Mouse (Mus musculus) heart, embryonic 16.5 days (tissue): ENCODE measurements around the gene Sh3pxd2a. TPM values are rescaled to one million over a fixed set of nuclear protein-coding genes. Genes with fewer than 3 reads are reported as not detected.

ENCODE experiments used
- ATAC-seq: fragments of 200-750 bp; cut with Nextera tagmentation; replicated peaks from 2 replicates; pipeline ENCODE4 v1.8.0; 2017; ENCODE audit warnings: moderate number of reproducible peaks; ENCODE audit not compliant: insufficient read depth, low FRiP score; ENCODE audit errors: extremely low read depth
- H3K27ac ChIP-seq: fragments of 300-500 bp; sonication (generic); 2 replicates; pipeline ENCODE4 v1.5.1; 2014; ENCODE audit warnings: mild to moderate bottlenecking, low read length, control low read depth, moderate library complexity
- H3K27me3 ChIP-seq: fragments of 300-500 bp; sonication (generic); 2 replicates; pipeline ENCODE4 v1.6.1; 2014; ENCODE audit warnings: low read length, mixed read lengths; ENCODE audit not compliant: control insufficient read depth, insufficient read depth
- H3K36me3 ChIP-seq: fragments of 300-500 bp; sonication (generic); 2 replicates; pipeline ENCODE4 v1.6.1; 2014; ENCODE audit not compliant: control insufficient read depth, insufficient read depth
- H3K4me1 ChIP-seq: fragments of 300-500 bp; sonication (generic); 2 replicates; pipeline ENCODE4 v1.6.1; 2014; ENCODE audit warnings: low read length, mixed read lengths; ENCODE audit not compliant: control insufficient read depth, insufficient read depth
- H3K4me2 ChIP-seq: fragments of 300-500 bp; sonication (generic); 2 replicates; pipeline ENCODE4 v1.6.1; 2014; ENCODE audit warnings: low read depth, mild to moderate bottlenecking, control low read depth, low read length
- H3K4me3 ChIP-seq: fragments of 300-500 bp; sonication (generic); 2 replicates; pipeline ENCODE4 v1.5.1; 2014; ENCODE audit warnings: mild to moderate bottlenecking, control low read depth, low read length
- H3K9ac ChIP-seq: fragments of 300-500 bp; sonication (generic); 2 replicates; pipeline ENCODE4 v1.6.1; 2014; ENCODE audit warnings: low read length, control low read depth
- H3K9me3 ChIP-seq: fragments of 300-500 bp; sonication (generic); replicated peaks from 2 replicates; pipeline ENCODE4 v1.6.1; 2016; ENCODE audit warnings: low read length; ENCODE audit not compliant: control insufficient read depth
- WGBS: fragments of 180-500 bp; shearing (Covaris S2); extraction: QIAGEN DNeasy Blood & Tissue Kit; methylation state at CpG from one replicate; pipeline ENCODE4 v1.1.7; 2014; 5-methylcytosine and 5-hydroxymethylcytosine counted together
- polyA plus RNA-seq: library from polyadenylated mRNA; unstranded; fragments of >200 nt; fragmentation: Nextera tagmentation; extraction: Ambion mirVana; gene quantifications from 2 replicates; pipeline ENCODE4 v1.2.1, GENCODE M21; 2015

Gene Sh3pxd2a
- polyA plus RNA-seq, 1 experiment from 2014 or later: 4.5 TPM

DNA sequence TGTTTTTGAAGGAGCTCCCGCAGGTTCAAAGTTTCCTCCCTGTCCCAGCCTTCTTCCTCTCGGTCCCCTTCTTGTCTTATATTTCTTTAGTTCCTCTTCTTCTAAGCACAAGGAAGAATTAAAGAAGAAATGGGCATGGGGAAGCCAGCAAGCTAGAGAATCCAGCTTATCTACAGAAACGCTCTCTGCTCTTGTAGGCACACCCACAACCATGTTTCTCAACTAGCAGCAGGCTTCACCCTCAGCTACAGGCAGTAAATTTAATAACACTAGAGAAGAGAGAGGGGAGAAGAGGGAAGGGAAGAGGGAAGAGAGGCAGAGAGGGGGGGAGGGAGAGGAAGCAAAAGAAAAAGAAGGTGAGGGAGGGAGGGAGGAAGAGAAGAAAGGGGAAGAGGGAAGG, 44.0 kb upstream of the Sh3pxd2a start:
- peak overlapping the region; percentile 91 for H3K27ac ChIP-seq
- H3K9me3 ChIP-seq: no peaks in the 10 kb centered on the region
- H3K27me3 ChIP-seq: no peaks in the 10 kb centered on the region
- peaks cover 34% of the 10 kb centered on the region for H3K4me1 ChIP-seq
- H3K4me2 ChIP-seq: no peak overlapping the region; the same call in 1 of the 2 replicates
- H3K4me3 ChIP-seq: no peak overlapping the region
- peaks cover 5% of the 10 kb centered on the region; the same call in 1 of the 2 replicates for H3K36me3 ChIP-seq
- ATAC-seq: no peak
- 52% methylated on average over 3 of the region's 3 CpGs for WGBS
- H3K9ac ChIP-seq: peak overlapping the region; percentile 34

DNA sequence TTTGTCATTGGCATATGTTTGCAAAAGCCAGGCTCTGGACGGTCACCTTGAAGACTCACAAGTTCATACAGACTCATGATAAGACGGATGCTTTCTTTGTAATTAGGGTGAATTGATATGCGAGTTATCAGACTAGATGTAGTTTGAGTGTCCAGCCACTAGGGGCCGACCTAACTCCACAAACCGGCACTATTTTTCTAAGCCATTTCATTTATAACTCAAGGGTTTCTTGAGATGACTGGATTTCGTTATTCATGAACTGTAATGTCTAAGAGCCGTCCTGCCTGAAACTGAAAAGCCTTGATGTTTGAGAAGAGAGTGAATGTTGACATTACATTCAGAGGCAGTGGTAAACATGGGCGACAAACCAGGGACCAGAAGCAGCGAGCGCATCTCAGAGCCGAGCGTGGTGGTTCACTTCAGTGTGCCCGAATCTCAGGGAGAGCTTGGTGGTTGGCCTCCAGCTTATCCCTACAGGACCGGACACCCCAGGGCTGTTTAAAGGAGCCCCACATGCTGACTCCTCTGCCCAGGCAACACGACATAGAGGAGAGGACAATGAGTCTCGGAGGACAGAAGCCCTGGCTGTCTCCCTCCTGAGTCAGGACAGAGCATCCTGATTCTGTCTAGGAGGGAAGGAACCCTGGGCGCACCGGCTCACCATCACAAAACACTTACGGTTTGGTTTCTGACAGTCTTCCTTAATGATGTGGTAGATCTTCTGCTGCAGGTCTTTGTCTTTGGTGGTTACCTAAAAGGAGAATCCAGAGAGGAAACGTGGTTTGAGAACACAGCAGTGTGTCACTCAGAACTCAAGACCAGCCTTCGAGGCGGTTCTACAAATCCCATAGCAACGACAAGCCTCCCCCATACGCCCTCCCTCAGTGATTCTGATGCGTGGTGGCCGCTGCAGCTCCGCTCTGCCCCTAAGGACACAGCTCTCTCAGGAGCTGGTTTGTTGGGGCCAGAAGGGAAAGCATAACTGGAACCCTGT, 43.2 kb upstream of the Sh3pxd2a start:
- WGBS: 53% methylated on average over 27 of the region's 27 CpGs
- Histone ChIP-seq H3K4me3 (no peak overlapping the region), H3K36me3 (peaks cover 5% of the 10 kb centered on the region; the same call in 1 of the 2 replicates), H3K27me3 (no peaks in the 10 kb centered on the region), H3K27ac (peak overlapping the region; percentile 91), H3K4me1 (peaks cover 30% of the 10 kb centered on the region), H3K9ac (peak overlapping the region; percentile 34), H3K4me2 (peak overlapping the region; percentile 21), H3K9me3 (no peaks in the 10 kb centered on the region)
- no peak for ATAC-seq

DNA sequence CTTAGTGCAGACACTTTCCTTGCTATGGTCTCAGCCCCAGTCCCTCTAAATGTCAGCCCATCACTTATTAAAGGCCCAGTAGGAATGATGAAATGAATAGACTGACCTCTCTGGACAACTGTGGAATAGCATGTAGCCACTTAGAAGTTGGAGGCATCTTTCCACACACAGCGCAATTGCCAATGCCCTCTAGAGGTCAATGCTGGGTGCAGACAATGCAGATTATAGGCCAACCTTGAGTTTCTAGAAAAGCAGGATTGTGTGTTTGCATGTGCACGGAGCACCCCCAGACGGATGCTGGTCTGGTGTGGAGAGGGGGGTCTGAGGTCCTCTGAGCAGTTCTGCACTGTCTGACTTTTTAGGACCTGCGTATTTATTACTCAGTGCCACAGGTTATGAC, 39.4 kb upstream of the Sh3pxd2a start:
- H3K36me3 ChIP-seq: peaks cover 3% of the 10 kb centered on the region; the same call in 1 of the 2 replicates
- no peak for ATAC-seq

DNA sequence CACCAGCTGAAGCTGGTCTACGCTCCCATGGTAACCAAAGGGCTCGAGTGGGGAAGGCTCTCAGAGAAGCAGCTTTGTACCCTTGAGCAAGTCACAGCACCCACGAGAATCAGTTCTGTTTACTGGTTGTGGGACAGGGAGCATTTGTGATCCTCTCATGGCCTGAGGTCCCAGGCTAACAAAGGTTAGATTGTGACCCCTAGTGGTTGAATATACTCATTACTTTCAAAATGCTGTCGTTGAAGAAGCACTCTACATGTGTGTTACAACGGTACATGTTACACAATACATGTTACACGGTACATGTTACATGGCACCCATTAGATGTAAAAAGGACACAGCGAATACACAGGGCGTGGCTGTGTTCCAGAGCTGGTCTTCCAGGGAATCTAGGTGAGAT, 38.4 kb upstream of the Sh3pxd2a start:
- peaks cover 12% of the 10 kb centered on the region for H3K4me1 ChIP-seq
- 76% methylated on average over 8 of the region's 8 CpGs for WGBS
- no peaks in the 10 kb centered on the region for H3K27me3 ChIP-seq
- H3K9ac ChIP-seq: no peak overlapping the region
- no peak overlapping the region for H3K4me3 ChIP-seq
- no peak for ATAC-seq
- H3K36me3 ChIP-seq: peaks cover 3% of the 10 kb centered on the region; the same call in 1 of the 2 replicates
- H3K27ac ChIP-seq: no peak overlapping the region
- no peaks in the 10 kb centered on the region for H3K9me3 ChIP-seq
- H3K4me2 ChIP-seq: no peak overlapping the region

More for the DNA sequence above, 39.4 kb upstream of the Sh3pxd2a start:
- Histone ChIP-seq H3K27me3 (no peaks in the 10 kb centered on the region), H3K9ac (no peak overlapping the region), H3K4me1 (peaks cover 23% of the 10 kb centered on the region), H3K4me3 (no peak overlapping the region), H3K27ac (no peak overlapping the region), H3K4me2 (no peak overlapping the region), H3K9me3 (no peaks in the 10 kb centered on the region)
- 67% methylated on average over 4 of the region's 4 CpGs for WGBS

DNA sequence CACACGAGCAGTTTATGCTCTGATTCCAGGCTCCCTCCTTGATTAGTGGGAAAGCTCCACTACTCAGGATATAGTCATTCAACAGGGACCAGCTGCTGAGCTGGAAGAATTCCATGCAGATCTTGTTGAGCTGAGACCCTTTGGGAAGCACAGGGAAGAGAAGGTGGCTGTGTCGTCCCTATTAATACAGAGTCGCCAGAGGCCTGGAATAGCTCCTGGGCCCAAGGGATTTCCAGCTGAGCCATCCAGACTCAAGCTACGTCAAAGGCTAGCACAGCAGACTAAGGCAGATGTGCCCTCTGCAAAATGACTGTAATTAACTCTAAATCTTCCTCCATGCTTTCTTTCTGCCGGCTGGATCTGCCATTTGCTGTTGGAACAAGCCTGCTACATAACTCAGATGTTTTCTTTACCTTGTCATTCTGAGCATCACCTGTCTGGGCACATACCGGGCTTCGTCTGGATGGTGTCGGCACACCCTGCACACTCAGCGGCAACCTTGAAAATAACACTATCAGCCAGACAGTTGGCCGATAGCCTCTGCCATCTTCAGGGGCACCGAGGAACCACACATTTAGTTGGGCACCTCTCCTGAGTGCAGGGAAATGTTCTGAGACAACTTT, 36.3 kb upstream of the Sh3pxd2a start:
- ATAC-seq: no peak
- H3K4me1 ChIP-seq: peaks cover 8% of the 10 kb centered on the region
- peaks cover 3% of the 10 kb centered on the region; the same call in 1 of the 2 replicates for H3K36me3 ChIP-seq
- 71% methylated on average over 11 of the region's 11 CpGs for WGBS
- no peak overlapping the region for H3K4me3 ChIP-seq
- H3K27ac ChIP-seq: no peak overlapping the region
- H3K4me2 ChIP-seq: no peak overlapping the region
- no peaks in the 10 kb centered on the region for H3K9me3 ChIP-seq
- H3K27me3 ChIP-seq: no peaks in the 10 kb centered on the region
- H3K9ac ChIP-seq: no peak overlapping the region

DNA sequence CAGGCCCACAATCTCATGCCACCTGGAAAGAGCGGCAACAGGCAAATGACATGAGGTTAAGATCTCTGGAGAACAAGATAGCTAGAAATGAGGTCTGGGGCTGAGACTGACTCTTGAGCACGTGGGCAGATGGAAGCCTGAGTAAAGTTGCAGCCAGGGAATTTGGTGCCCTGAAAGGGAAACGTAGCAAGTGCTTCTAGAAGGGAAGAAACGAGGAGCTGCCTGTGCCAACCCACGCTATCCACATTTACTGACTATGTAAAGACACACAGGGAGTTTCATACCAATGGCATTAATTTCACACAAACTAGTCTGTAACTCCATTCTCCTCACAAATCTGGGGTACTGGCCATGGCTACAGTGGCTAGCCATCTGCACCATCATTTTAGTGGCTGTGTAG, 35.6 kb upstream of the Sh3pxd2a start:
- H3K9me3 ChIP-seq: no peaks in the 10 kb centered on the region
- no peaks in the 10 kb centered on the region for H3K27me3 ChIP-seq
- no peak overlapping the region for H3K4me2 ChIP-seq
- no peak for ATAC-seq
- 75% methylated on average over 5 of the region's 5 CpGs for WGBS
- peaks cover 1% of the 10 kb centered on the region; the same call in 1 of the 2 replicates for H3K36me3 ChIP-seq
- peaks cover 8% of the 10 kb centered on the region for H3K4me1 ChIP-seq
- no peak overlapping the region for H3K4me3 ChIP-seq
- no peak overlapping the region for H3K27ac ChIP-seq
- no peak overlapping the region for H3K9ac ChIP-seq

DNA sequence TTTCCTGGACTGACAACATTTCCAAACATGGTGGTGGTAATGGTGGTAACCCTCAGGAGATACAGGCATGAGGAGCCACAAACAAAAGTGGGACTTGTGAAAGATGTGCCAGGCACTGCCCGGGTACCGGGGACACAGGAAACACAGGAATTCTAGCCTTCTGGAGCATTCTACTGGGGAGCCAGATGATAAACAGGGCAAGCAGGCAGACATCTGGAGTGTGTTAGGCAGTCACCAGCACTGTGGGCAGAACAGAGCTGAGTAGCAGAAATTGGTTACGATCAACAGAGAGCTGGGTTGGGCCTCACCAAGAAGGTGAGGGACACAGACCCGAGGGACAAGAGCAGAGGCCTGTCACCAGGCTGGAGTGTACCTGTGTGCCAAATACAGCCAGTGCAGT, 34.7 kb upstream of the Sh3pxd2a start:
- Histone ChIP-seq H3K4me2 (no peak overlapping the region), H3K4me1 (peaks cover 8% of the 10 kb centered on the region), H3K9ac (peak overlapping the region; percentile 5; the same call in 1 of the 2 replicates), H3K27ac (no peak overlapping the region), H3K27me3 (no peaks in the 10 kb centered on the region), H3K4me3 (no peak overlapping the region), H3K9me3 (no peaks in the 10 kb centered on the region), H3K36me3 (no peaks in the 10 kb centered on the region)
- WGBS: 31% methylated on average over 4 of the region's 4 CpGs
- no peak; the same call in 1 of the 2 replicates for ATAC-seq

DNA sequence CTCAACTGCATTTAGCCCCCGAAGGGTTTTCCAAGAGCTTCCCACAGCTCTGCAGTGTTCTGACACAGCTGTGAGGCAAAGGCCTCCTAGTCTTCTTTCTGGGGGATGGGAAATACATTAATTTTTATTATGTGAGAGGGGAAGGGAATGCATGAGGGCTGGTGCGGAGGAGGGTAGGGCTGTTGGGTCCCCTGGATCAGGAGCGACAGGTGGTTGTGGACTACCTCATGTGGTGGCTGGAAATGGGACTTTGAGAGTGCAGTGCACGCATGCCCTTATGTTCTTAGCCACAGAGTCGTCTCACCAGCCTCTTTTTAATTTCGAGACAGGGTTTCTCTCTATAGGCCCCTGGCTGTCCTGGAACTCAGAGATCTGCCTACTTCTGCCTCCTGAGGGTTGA, 33.5 kb upstream of the Sh3pxd2a start:
- Histone ChIP-seq H3K9me3 (no peaks in the 10 kb centered on the region), H3K4me1 (peaks cover 11% of the 10 kb centered on the region), H3K36me3 (no peaks in the 10 kb centered on the region), H3K9ac (no peak overlapping the region), H3K4me3 (no peak overlapping the region), H3K27ac (no peak overlapping the region), H3K27me3 (no peaks in the 10 kb centered on the region), H3K4me2 (no peak overlapping the region)
- WGBS: 88% methylated on average over 6 of the region's 6 CpGs
- ATAC-seq: no peak

DNA sequence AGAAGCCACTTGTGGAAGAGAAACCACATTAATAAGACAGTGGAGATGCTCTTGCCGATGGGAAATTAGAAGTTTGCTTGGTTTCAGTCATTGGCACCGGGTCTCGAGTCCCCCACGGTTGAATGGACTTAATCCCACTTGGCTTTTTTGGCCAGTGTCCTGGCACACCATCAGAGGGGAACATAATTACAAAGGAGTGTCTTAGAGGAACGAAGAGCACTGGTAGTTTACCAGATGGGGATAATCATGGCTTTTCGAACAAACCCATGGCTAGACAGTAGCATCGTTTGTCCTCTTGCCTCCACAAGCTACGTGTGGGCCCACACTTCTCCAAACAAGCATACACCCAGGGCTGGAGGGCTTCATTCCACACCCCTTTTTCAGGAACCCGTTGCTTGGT, 33.1 kb upstream of the Sh3pxd2a start:
- no peak overlapping the region for H3K4me3 ChIP-seq
- H3K27me3 ChIP-seq: no peaks in the 10 kb centered on the region
- no peak for ATAC-seq
- H3K36me3 ChIP-seq: no peaks in the 10 kb centered on the region
- H3K27ac ChIP-seq: no peak overlapping the region
- 88% methylated on average over 9 of the region's 9 CpGs for WGBS
- no peak overlapping the region for H3K4me2 ChIP-seq
- H3K9ac ChIP-seq: no peak overlapping the region
- no peaks in the 10 kb centered on the region for H3K9me3 ChIP-seq
- peaks cover 11% of the 10 kb centered on the region for H3K4me1 ChIP-seq
